Mouse (Mus musculus): ENCODE measurements at regions not wholly inside any gene's neighbourhood (a gene's known extent, or its start where the extent isn't known, plus 50 kb on each side); places are given as distances from the start of the nearest gene placed in this dataset.

- Histone ChIP-seq H3K4me1 (ENCODE audit: insufficient read depth, low read depth, low read length) (peaks cover 5% of the 10 kb centered on the region; the same call in 1 of the 2 replicates), H3K36me3 (ENCODE audit: insufficient read depth, low read length) (no peaks in the 10 kb centered on the region), H3K27me3 (replicated peaks; ENCODE audit: insufficient read depth, low read length) (no peaks in the 10 kb centered on the region), H3K9me3 (ENCODE audit: low read length) (no peaks in the 10 kb centered on the region), H3K4me2 (replicated peaks; ENCODE audit: low read depth, low read length) (no peak overlapping the region), H3K9ac (replicated peaks; ENCODE audit: low read depth) (no peak overlapping the region), H3K27ac (ENCODE audit: low read length) (no peak overlapping the region), H3K4me3 (ENCODE audit: low read depth, low read length) (no peak overlapping the region)
- DNase-seq (ENCODE audit: low spot score) (peak; percentile 11), ATAC-seq (no peak)
- WGBS, result 58% methylated on average over 15 of the region's 15 CpGs
- TF ChIP-seq EP300 (IDR thresholded peaks at IDR 0.05) (no peak), CTCF (IDR thresholded peaks at IDR 0.05) (no peak)
Observed at GRCm38 (mm10) chr8:25306769-25307491, 482.8 kb upstream of the Adam5 start.

All from lung, postnatal 0 days (tissue).